Mouse (Mus musculus): Measurements from ENCODE around the gene Pip4k2c. TPM values are rescaled to one million over a fixed set of nuclear protein-coding genes. Genes with fewer than 3 reads are reported as not detected.

Gene Pip4k2c
- polyA plus RNA-seq, 1 experiment from 2014 or later = 39.1 TPM

GRCm38 (mm10) chr10:127188465-127189115, 22.8 kb downstream of the Pip4k2c start:
- peak; percentile 66 for ATAC-seq (ENCODE audit: low read depth)
- H3K36me3 ChIP-seq (ENCODE audit: control insufficient read depth, insufficient read depth) = no peaks in the 10 kb centered on the region
- peak overlapping the region; percentile 97 for H3K4me2 ChIP-seq (ENCODE audit: low read depth, low read length)
- H3K4me1 ChIP-seq (ENCODE audit: control insufficient read depth, low read depth, low read length) = peaks cover 59% of the 10 kb centered on the region
- peak overlapping the region; percentile 87 for H3K27ac ChIP-seq (ENCODE audit: low read length)
- peaks cover 7% of the 10 kb centered on the region for H3K27me3 ChIP-seq (ENCODE audit: control insufficient read depth, insufficient read depth, low read depth, low read length)
- WGBS (ENCODE audit: insufficient replicate concordance) = 1% methylated on average over 35 of the region's 46 CpGs
- peak overlapping the region; percentile 74 for H3K9ac ChIP-seq (ENCODE audit: low read depth, low read length)
- no peaks in the 10 kb centered on the region for H3K9me3 ChIP-seq (replicated peaks; ENCODE audit: control insufficient read depth, low read length)
- peak overlapping the region; percentile 65 for H3K4me3 ChIP-seq (ENCODE audit: low read depth, low read length)

- H3K4me1 ChIP-seq (ENCODE audit: control insufficient read depth, low read depth, low read length) = peaks cover 54% of the 10 kb centered on the region
- no peak overlapping the region for H3K27ac ChIP-seq (ENCODE audit: low read length)
- H3K27me3 ChIP-seq (ENCODE audit: control insufficient read depth, insufficient read depth, low read depth, low read length) = peaks cover 10% of the 10 kb centered on the region
- no peaks in the 10 kb centered on the region for H3K9me3 ChIP-seq (replicated peaks; ENCODE audit: control insufficient read depth, low read length)
- H3K4me2 ChIP-seq (ENCODE audit: low read depth, low read length) = peak overlapping the region; percentile 97
- peak overlapping the region; percentile 65 for H3K4me3 ChIP-seq (ENCODE audit: low read depth, low read length)
- peak overlapping the region; percentile 74 for H3K9ac ChIP-seq (ENCODE audit: low read depth, low read length)
- ATAC-seq (ENCODE audit: low read depth) = no peak
- H3K36me3 ChIP-seq (ENCODE audit: control insufficient read depth, insufficient read depth) = no peaks in the 10 kb centered on the region
- WGBS (ENCODE audit: insufficient replicate concordance) = 2% methylated on average over 21 of the region's 21 CpGs
Measured at GRCm38 (mm10) chr10:127188079-127188453, 23.3 kb downstream of the Pip4k2c start.

- WGBS (ENCODE audit: insufficient replicate concordance) = 59% methylated on average over 10 of the region's 10 CpGs
- H3K27ac ChIP-seq (ENCODE audit: low read length) = no peak overlapping the region
- ATAC-seq (ENCODE audit: low read depth) = no peak
- peak overlapping the region; percentile 65 for H3K4me3 ChIP-seq (ENCODE audit: low read depth, low read length)
- no peaks in the 10 kb centered on the region for H3K36me3 ChIP-seq (ENCODE audit: control insufficient read depth, insufficient read depth)
- peaks cover 11% of the 10 kb centered on the region for H3K27me3 ChIP-seq (ENCODE audit: control insufficient read depth, insufficient read depth, low read depth, low read length)
- no peaks in the 10 kb centered on the region for H3K9me3 ChIP-seq (replicated peaks; ENCODE audit: control insufficient read depth, low read length)
- peaks cover 49% of the 10 kb centered on the region for H3K4me1 ChIP-seq (ENCODE audit: control insufficient read depth, low read depth, low read length)
- H3K4me2 ChIP-seq (ENCODE audit: low read depth, low read length) = peak overlapping the region; percentile 97; the same call in 1 of the 2 replicates
- no peak overlapping the region; the same call in 1 of the 2 replicates for H3K9ac ChIP-seq (ENCODE audit: low read depth, low read length)
Measured at GRCm38 (mm10) chr10:127187371-127188078, 23.9 kb downstream of the Pip4k2c start.

GRCm38 (mm10) chr10:127186451-127186850, 24.9 kb downstream of the Pip4k2c start:
- Histone ChIP-seq H3K4me1 (ENCODE audit: control insufficient read depth, low read depth, low read length) (peaks cover 42% of the 10 kb centered on the region), H3K36me3 (ENCODE audit: control insufficient read depth, insufficient read depth) (no peaks in the 10 kb centered on the region), H3K9me3 (replicated peaks; ENCODE audit: control insufficient read depth, low read length) (no peaks in the 10 kb centered on the region), H3K4me2 (ENCODE audit: low read depth, low read length) (no peak overlapping the region), H3K27me3 (ENCODE audit: control insufficient read depth, insufficient read depth, low read depth, low read length) (peaks cover 14% of the 10 kb centered on the region), H3K4me3 (ENCODE audit: low read depth, low read length) (no peak overlapping the region), H3K27ac (ENCODE audit: low read length) (no peak overlapping the region), H3K9ac (ENCODE audit: low read depth, low read length) (no peak overlapping the region)
- WGBS (ENCODE audit: insufficient replicate concordance) = 75% methylated on average over 1 of the region's 1 CpGs
- ATAC-seq (ENCODE audit: low read depth) = no peak

- Histone ChIP-seq H3K36me3 (ENCODE audit: control insufficient read depth, insufficient read depth) (no peaks in the 10 kb centered on the region), H3K27ac (ENCODE audit: low read length) (no peak overlapping the region), H3K4me1 (ENCODE audit: control insufficient read depth, low read depth, low read length) (peaks cover 32% of the 10 kb centered on the region), H3K9ac (ENCODE audit: low read depth, low read length) (no peak overlapping the region), H3K27me3 (ENCODE audit: control insufficient read depth, insufficient read depth, low read depth, low read length) (peaks cover 22% of the 10 kb centered on the region), H3K4me2 (ENCODE audit: low read depth, low read length) (no peak overlapping the region), H3K4me3 (ENCODE audit: low read depth, low read length) (no peak overlapping the region), H3K9me3 (replicated peaks; ENCODE audit: control insufficient read depth, low read length) (no peaks in the 10 kb centered on the region)
- 66% methylated on average over 15 of the region's 15 CpGs for WGBS (ENCODE audit: insufficient replicate concordance)
- no peak for ATAC-seq (ENCODE audit: low read depth)
Measured at GRCm38 (mm10) chr10:127185506-127185905, 25.9 kb downstream of the Pip4k2c start.

- 67% methylated on average over 9 of the region's 9 CpGs for WGBS (ENCODE audit: insufficient replicate concordance)
- Histone ChIP-seq H3K4me1 (ENCODE audit: control insufficient read depth, low read depth, low read length) (peaks cover 28% of the 10 kb centered on the region), H3K36me3 (ENCODE audit: control insufficient read depth, insufficient read depth) (no peaks in the 10 kb centered on the region), H3K27ac (ENCODE audit: low read length) (no peak overlapping the region), H3K9me3 (replicated peaks; ENCODE audit: control insufficient read depth, low read length) (no peaks in the 10 kb centered on the region), H3K27me3 (ENCODE audit: control insufficient read depth, insufficient read depth, low read depth, low read length) (peaks cover 26% of the 10 kb centered on the region), H3K4me2 (ENCODE audit: low read depth, low read length) (no peak overlapping the region), H3K9ac (ENCODE audit: low read depth, low read length) (no peak overlapping the region), H3K4me3 (ENCODE audit: low read depth, low read length) (no peak overlapping the region)
- ATAC-seq (ENCODE audit: low read depth) = no peak
Measured at GRCm38 (mm10) chr10:127185101-127185500, 26.3 kb downstream of the Pip4k2c start.

- WGBS (ENCODE audit: insufficient replicate concordance) = 24% methylated on average over 20 of the region's 20 CpGs
- Histone ChIP-seq H3K4me3 (ENCODE audit: low read depth, low read length) (no peak overlapping the region), H3K9ac (ENCODE audit: low read depth, low read length) (no peak overlapping the region), H3K27ac (ENCODE audit: low read length) (no peak overlapping the region), H3K4me2 (ENCODE audit: low read depth, low read length) (no peak overlapping the region; the same call in 1 of the 2 replicates), H3K4me1 (ENCODE audit: control insufficient read depth, low read depth, low read length) (peaks cover 15% of the 10 kb centered on the region), H3K27me3 (ENCODE audit: control insufficient read depth, insufficient read depth, low read depth, low read length) (peaks cover 39% of the 10 kb centered on the region), H3K9me3 (replicated peaks; ENCODE audit: control insufficient read depth, low read length) (no peaks in the 10 kb centered on the region), H3K36me3 (ENCODE audit: control insufficient read depth, insufficient read depth) (no peaks in the 10 kb centered on the region)
- ATAC-seq (ENCODE audit: low read depth) = peak; percentile 37; the same call in 1 of the 2 replicates
Measured at GRCm38 (mm10) chr10:127183759-127184158, 27.6 kb downstream of the Pip4k2c start.

- ATAC-seq (ENCODE audit: low read depth) = no peak
- no peak overlapping the region for H3K27ac ChIP-seq (ENCODE audit: low read length)
- H3K4me2 ChIP-seq (ENCODE audit: low read depth, low read length) = no peak overlapping the region
- H3K36me3 ChIP-seq (ENCODE audit: control insufficient read depth, insufficient read depth) = no peaks in the 10 kb centered on the region
- H3K4me3 ChIP-seq (ENCODE audit: low read depth, low read length) = no peak overlapping the region
- no peak overlapping the region for H3K9ac ChIP-seq (ENCODE audit: low read depth, low read length)
- no peaks in the 10 kb centered on the region for H3K9me3 ChIP-seq (replicated peaks; ENCODE audit: control insufficient read depth, low read length)
- H3K27me3 ChIP-seq (ENCODE audit: control insufficient read depth, insufficient read depth, low read depth, low read length) = peaks cover 48% of the 10 kb centered on the region
- peaks cover 18% of the 10 kb centered on the region for H3K4me1 ChIP-seq (ENCODE audit: control insufficient read depth, low read depth, low read length)
- 71% methylated on average over 4 of the region's 4 CpGs for WGBS (ENCODE audit: insufficient replicate concordance)
Measured at GRCm38 (mm10) chr10:127182624-127183023, 28.8 kb downstream of the Pip4k2c start.

- Histone ChIP-seq H3K4me1 (ENCODE audit: control insufficient read depth, low read depth, low read length) (peaks cover 27% of the 10 kb centered on the region), H3K9me3 (replicated peaks; ENCODE audit: control insufficient read depth, low read length) (no peaks in the 10 kb centered on the region), H3K27ac (ENCODE audit: low read length) (no peak overlapping the region), H3K4me3 (ENCODE audit: low read depth, low read length) (no peak overlapping the region), H3K9ac (ENCODE audit: low read depth, low read length) (no peak overlapping the region), H3K36me3 (ENCODE audit: control insufficient read depth, insufficient read depth) (no peaks in the 10 kb centered on the region), H3K27me3 (ENCODE audit: control insufficient read depth, insufficient read depth, low read depth, low read length) (peaks cover 59% of the 10 kb centered on the region), H3K4me2 (ENCODE audit: low read depth, low read length) (no peak overlapping the region)
- 42% methylated on average over 6 of the region's 6 CpGs for WGBS (ENCODE audit: insufficient replicate concordance)
- no peak for ATAC-seq (ENCODE audit: low read depth)
Measured at GRCm38 (mm10) chr10:127181566-127181965, 29.8 kb downstream of the Pip4k2c start.
